Comparison of ENCODE assay signal across 10 mouse cellular contexts in the genomic region with DNA sequence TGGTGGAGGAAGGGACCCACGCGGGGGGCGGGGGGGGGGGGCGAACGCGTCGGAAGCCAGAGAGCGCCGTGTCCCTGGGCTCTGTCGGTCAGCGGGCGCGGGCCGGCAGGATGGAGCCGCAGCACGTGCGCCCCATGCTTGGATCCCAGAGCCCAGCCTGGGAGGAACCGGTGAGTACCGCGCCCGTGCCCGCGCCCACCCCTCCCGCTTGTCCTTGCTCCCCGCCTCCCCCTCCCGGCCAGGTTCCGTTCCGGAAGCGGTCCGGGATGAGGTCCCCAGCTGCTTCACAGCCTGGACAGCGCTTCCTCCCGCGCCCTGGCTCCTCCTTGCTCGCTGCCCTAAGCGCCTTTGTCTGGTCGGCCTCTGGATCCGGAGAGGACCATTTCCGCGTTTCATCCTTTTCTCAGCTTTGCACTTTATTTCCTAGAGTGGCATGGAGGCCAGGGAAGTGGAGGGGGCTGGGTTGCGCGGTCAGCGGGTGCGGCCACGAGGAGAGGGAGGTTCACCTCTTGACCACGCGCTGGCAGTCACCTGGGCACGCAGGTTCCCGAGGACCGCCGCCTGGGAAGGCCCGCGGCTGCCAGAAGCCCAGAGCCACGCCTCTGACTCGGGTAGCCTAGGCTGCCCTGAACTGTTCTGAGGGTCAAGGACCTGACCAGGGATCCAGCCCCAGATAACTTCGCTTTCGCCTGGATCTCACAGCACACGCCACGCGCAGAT. TPM values are rescaled to one million over a fixed set of nuclear protein-coding genes. Genes with fewer than 3 reads are reported as not detected.
DNase-seq lines count a peak whose midpoint lies in the region; ATAC-seq lines count a peak whose summit lies in the region.
"Not testable (repeated sequence)": the region's sequence is repeated elsewhere in the genome, so short reads cannot be mapped to it uniquely, and the experiment has no call there.
"Had no signal": no experiment of that assay in that cellular context is flagged by ENCODE, and none has a peak within 500 bp of the region (broad histone marks: within the 10 kb centered on the region; RNA-seq: fewer than 3 reads in every experiment).

A gene (plus strand): TSS at position 86 of the 720 bp plus-strand sequence.

- WGBS in kidney, embryonic 15.5 days = 14% methylated on average over 31 of the region's 59 CpGs
- WGBS in limb, embryonic 15.5 days = 13% methylated on average over 37 of the region's 59 CpGs
- 8% methylated on average over 56 of the region's 59 CpGs for WGBS in midbrain, embryonic 15.5 days

- H3K9ac ChIP-seq in kidney, embryonic 15.5 days = 0 out of 2 replicates have a peak within 1 kb of the TSS, but pooled peaks have one; percentile 14
- H3K9ac ChIP-seq in limb, embryonic 15.5 days = not testable (repeated sequence)
- peak within 1 kb of the TSS; percentile 44 for H3K9ac ChIP-seq in midbrain, embryonic 15.5 days

- H3K9me3 ChIP-seq in kidney, embryonic 15.5 days (replicated peaks); limb, embryonic 15.5 days; midbrain, embryonic 15.5 days: not testable (repeated sequence)

- H3K4me2 ChIP-seq in kidney, embryonic 15.5 days = peak within 1 kb of the TSS; percentile 61
- peak within 1 kb of the TSS; percentile 47 for H3K4me2 ChIP-seq in limb, embryonic 15.5 days
- H3K4me2 ChIP-seq in midbrain, embryonic 15.5 days = peak within 1 kb of the TSS; percentile 67

- intact Hi-C loops in heart, postnatal 14 days (cut with DNase I) = not testable (repeated sequence)

- H3K4me1 ChIP-seq in kidney, embryonic 15.5 days; limb, embryonic 15.5 days; midbrain, embryonic 15.5 days: not testable (repeated sequence)

- H3K27me3 ChIP-seq in kidney, embryonic 15.5 days; limb, embryonic 15.5 days; midbrain, embryonic 15.5 days (replicated peaks): not testable (repeated sequence)

- H3K4me3 ChIP-seq in kidney, embryonic 15.5 days (replicated peaks) = peak within 1 kb of the TSS; percentile 32
- H3K4me3 ChIP-seq in limb, embryonic 15.5 days = peak within 1 kb of the TSS; percentile 31
- peak within 1 kb of the TSS; percentile 46 for H3K4me3 ChIP-seq in midbrain, embryonic 15.5 days

- not testable (repeated sequence) for ATAC-seq in kidney, embryonic 15.5 days (replicated peaks; ENCODE audit: low FRiP score); limb, embryonic 15.5 days (ENCODE audit: insufficient number of reproducible peaks, low FRiP score, low TSS enrichment, low read depth); midbrain, embryonic 15.5 days (replicated peaks)

- H3K36me3 ChIP-seq in kidney, embryonic 15.5 days; limb, embryonic 15.5 days; midbrain, embryonic 15.5 days (replicated peaks): not testable (repeated sequence)

- not testable (repeated sequence) for H3K27ac ChIP-seq in kidney, embryonic 15.5 days; limb, embryonic 15.5 days
- H3K27ac ChIP-seq in midbrain, embryonic 15.5 days = 0 out of 2 replicates have a peak within 1 kb of the TSS, but pooled peaks have one; percentile 50

- DNase-seq in R1 (ENCODE audit: low read depth, low spot score) = peak; percentile 5
- DNase-seq in embryo, embryonic 11 days = peak; percentile 1
- DNase-seq in gastrocnemius, postnatal 10 days = peak; percentile 11
- DNase-seq in heart, postnatal 14 days = peak; percentile 25 to 27
- peak; percentile 9 to 59 for DNase-seq in spleen, postnatal 4 days (ENCODE audit: low spot score in 2 of 2)

RNA-seq across cellular contexts. Expression of the gene that starts here (rescaled TPM):
- total RNA-seq in gastrocnemius, postnatal 10 days (2021) = not detected
- under 1 TPM in 1 of 2 experiments, not detected in 1; 0.17 TPM for total RNA-seq in heart, postnatal 14 days (2021)
- 0.18 and 0.45 TPM in 2 replicates for polyA plus RNA-seq in kidney, embryonic 15.5 days (2015; fragmentation: Nextera tagmentation; extraction: Ambion mirVana)
- 0.21 and 0.36 TPM in 2 replicates for polyA plus RNA-seq in limb, embryonic 15.5 days (2015; fragmentation: Nextera tagmentation; extraction: Ambion mirVana)
- polyA plus RNA-seq in midbrain, embryonic 15.5 days (2015; fragmentation: Nextera tagmentation; extraction: Ambion mirVana) = 8.0 and 10.0 TPM in 2 replicates
- total RNA-seq: neutrophil, adult 5-6 weeks had no signal
- polyA plus RNA-seq: liver, embryonic 16.5 days had no signal

Comparison
In these comparisons a context has a peak if more than half of its experiments do, and no peak if none do; other contexts are left out.
1. Peak in DNase-seq in gastrocnemius, postnatal 10 days; RNA of the gene not detected or under 1 TPM.
2. Peak in DNase-seq in heart, postnatal 14 days; RNA of the gene not detected or under 1 TPM.